Mouse (Mus musculus) cerebellum, adult 2 months (tissue): Measurements from ENCODE around the gene Lat.

Experiments used
- CTCF ChIP-seq: fragments of 200-500 bp; IDR thresholded peaks from 2 replicates; pipeline ENCODE4 v1.5.1; 2011; ENCODE audit warnings: low read depth, mild to moderate bottlenecking, control low read depth, low read length, moderate library complexity, borderline replicate concordance; ENCODE audit not compliant: insufficient read depth
- POLR2A ChIP-seq: fragments of 200-500 bp; IDR thresholded peaks from 2 replicates; pipeline ENCODE4 v1.6.1; 2011; ENCODE audit warnings: low read length, control low read depth, borderline replicate concordance; ENCODE audit not compliant: insufficient read depth

- TF ChIP-seq CTCF = no peak
- TF ChIP-seq POLR2A = no peak
Observed at GRCm38 (mm10) chr7:126353251-126353993, 15.9 kb downstream of the Lat start.
